Mouse (Mus musculus): Measurements from ENCODE around the gene Krt19. TPM values are rescaled to one million over a fixed set of nuclear protein-coding genes. Genes with fewer than 3 reads are reported as not detected.

Krt19 gene
- polyA plus RNA-seq, 1 experiment from 2014 or later: 5.1 TPM

GRCm38 (mm10) chr11:100096141-100096540 is 52.3 kb downstream of the Krt19 start, which contains the start of gene Krt35:
Krt35 (minus strand) TSS chr11:100096241.
- Histone ChIP-seq H3K27ac (ENCODE audit: low read depth, low read length) (no peak within 1 kb of the TSS), H3K4me3 (ENCODE audit: low read depth, low read length) (no peak within 1 kb of the TSS), H3K27me3 (ENCODE audit: control insufficient read depth, insufficient read depth, low read length) (no peaks in the 10 kb centered on the region), H3K9ac (ENCODE audit: low read depth, low read length) (no peak within 1 kb of the TSS), H3K4me2 (replicated peaks; ENCODE audit: low read depth, low read length) (no peak within 1 kb of the TSS), H3K9me3 (ENCODE audit: control insufficient read depth, low read length) (no peaks in the 10 kb centered on the region), H3K4me1 (replicated peaks; ENCODE audit: control insufficient read depth, insufficient read depth, low read length) (no peaks in the 10 kb centered on the region), H3K36me3 (ENCODE audit: control insufficient read depth, insufficient read depth, low read length) (no peaks in the 10 kb centered on the region)
- DNase-seq (ENCODE audit: low spot score) (no peak), ATAC-seq (ENCODE audit: low FRiP score) (no peak)
- 89% methylated on average over 9 of the region's 9 CpGs for WGBS

Other genes starting within 250 kb of the Krt19 start
- gene Krtap31-1, start 240.7 kb downstream of the Krt19 start, polyA plus RNA-seq (2014; fragmentation: Nextera tagmentation; extraction: Ambion mirVana): not detected in 2 replicates
- not detected in 2 replicates for gene Gm11565, start 233.9 kb downstream of the Krt19 start, polyA plus RNA-seq (2014; fragmentation: Nextera tagmentation; extraction: Ambion mirVana)
- gene Krtap31-2, start 212.4 kb downstream of the Krt19 start, polyA plus RNA-seq (2014; fragmentation: Nextera tagmentation; extraction: Ambion mirVana): not detected in 2 replicates
- not detected in 2 replicates for gene Krtap9-5, start 200.2 kb downstream of the Krt19 start, polyA plus RNA-seq (2014; fragmentation: Nextera tagmentation; extraction: Ambion mirVana)
- gene Krtap29-1, start 169.6 kb downstream of the Krt19 start, polyA plus RNA-seq (2014; fragmentation: Nextera tagmentation; extraction: Ambion mirVana): not detected in 2 replicates
- gene Krtap16-1, start 162.1 kb downstream of the Krt19 start, polyA plus RNA-seq (2014; fragmentation: Nextera tagmentation; extraction: Ambion mirVana): not detected in 2 replicates
- gene Krtap17-1, start 154.7 kb downstream of the Krt19 start, polyA plus RNA-seq (2014; fragmentation: Nextera tagmentation; extraction: Ambion mirVana): 0.23 TPM in 1 of 2 replicates, not detected in the other
- gene Krt33a, start 132.5 kb downstream of the Krt19 start, polyA plus RNA-seq (2014; fragmentation: Nextera tagmentation; extraction: Ambion mirVana): not detected in 2 replicates
- not detected in 2 replicates for gene Krt33b, start 118.8 kb downstream of the Krt19 start, polyA plus RNA-seq (2014; fragmentation: Nextera tagmentation; extraction: Ambion mirVana)
- gene Krt34, start 107.1 kb downstream of the Krt19 start, polyA plus RNA-seq (2014; fragmentation: Nextera tagmentation; extraction: Ambion mirVana): not detected in 2 replicates
- not detected in 2 replicates for gene Krt31, start 98.1 kb downstream of the Krt19 start, polyA plus RNA-seq (2014; fragmentation: Nextera tagmentation; extraction: Ambion mirVana)
- gene Krt32, start 60.4 kb downstream of the Krt19 start, polyA plus RNA-seq (2014; fragmentation: Nextera tagmentation; extraction: Ambion mirVana): not detected in 2 replicates
- not detected in 2 replicates for gene Krt35, start 52.4 kb downstream of the Krt19 start, polyA plus RNA-seq (2014; fragmentation: Nextera tagmentation; extraction: Ambion mirVana)
- not detected in 2 replicates for gene Krt36, start 43.0 kb downstream of the Krt19 start, polyA plus RNA-seq (2014; fragmentation: Nextera tagmentation; extraction: Ambion mirVana)
- gene Krt13, start 27.1 kb downstream of the Krt19 start, polyA plus RNA-seq (2014; fragmentation: Nextera tagmentation; extraction: Ambion mirVana): not detected in 2 replicates
- gene Krt15, start 12.7 kb downstream of the Krt19 start, polyA plus RNA-seq (2014; fragmentation: Nextera tagmentation; extraction: Ambion mirVana): 1.3 and 2.4 TPM in 2 replicates
- not detected in 2 replicates for gene Krt9, start 44.6 kb upstream of the Krt19 start, polyA plus RNA-seq (2014; fragmentation: Nextera tagmentation; extraction: Ambion mirVana)
- 2.4 and 3.9 TPM in 2 replicates for gene Krt14, start 58.9 kb upstream of the Krt19 start, polyA plus RNA-seq (2014; fragmentation: Nextera tagmentation; extraction: Ambion mirVana)
- gene Krt16, start 100.2 kb upstream of the Krt19 start, polyA plus RNA-seq (2014; fragmentation: Nextera tagmentation; extraction: Ambion mirVana): not detected in 2 replicates
- gene Krt17, start 112.4 kb upstream of the Krt19 start, polyA plus RNA-seq (2014; fragmentation: Nextera tagmentation; extraction: Ambion mirVana): 0.22 and 0.25 TPM in 2 replicates
- not detected in 2 replicates for gene Krt42, start 121.2 kb upstream of the Krt19 start, polyA plus RNA-seq (2014; fragmentation: Nextera tagmentation; extraction: Ambion mirVana)
- gene Eif1, start 171.2 kb upstream of the Krt19 start, polyA plus RNA-seq (2014; fragmentation: Nextera tagmentation; extraction: Ambion mirVana): 1,709 and 1,853 TPM in 2 replicates
- gene Gast, start 185.7 kb upstream of the Krt19 start, polyA plus RNA-seq (2014; fragmentation: Nextera tagmentation; extraction: Ambion mirVana): 1.1 TPM in 1 of 2 replicates, not detected in the other
- gene Hap1, start 207.5 kb upstream of the Krt19 start, polyA plus RNA-seq (2014; fragmentation: Nextera tagmentation; extraction: Ambion mirVana): 12.0 and 12.8 TPM in 2 replicates
- 26.7 and 30.7 TPM in 2 replicates for gene Jup, start 249.1 kb upstream of the Krt19 start, polyA plus RNA-seq (2014; fragmentation: Nextera tagmentation; extraction: Ambion mirVana)